Mouse (Mus musculus) hindbrain, embryonic 10.5 days (tissue): Measurements from ENCODE around the gene Scoc. TPM values are rescaled to one million over a fixed set of nuclear protein-coding genes. Genes with fewer than 3 reads are reported as not detected.

Source experiments
- DNase-seq: peaks from one replicate; pipeline ENCODE4 v3.0.0-alpha.2; 2017; ENCODE audit warnings: low spot score
- H3K27ac ChIP-seq: fragments of 300-500 bp; sonication (generic); 2 replicates; pipeline ENCODE4 v1.5.1; 2016; ENCODE audit warnings: mild to moderate bottlenecking, moderate library complexity
- H3K27me3 ChIP-seq: fragments of 300-500 bp; sonication (generic); 2 replicates; pipeline ENCODE4 v1.6.1; 2016; ENCODE audit warnings: mild to moderate bottlenecking; ENCODE audit not compliant: poor library complexity, insufficient read depth, severe bottlenecking
- H3K36me3 ChIP-seq: fragments of 300-500 bp; sonication (generic); 2 replicates; pipeline ENCODE4 v1.6.1; 2016; ENCODE audit warnings: mild to moderate bottlenecking, moderate library complexity
- H3K4me1 ChIP-seq: fragments of 300-500 bp; sonication (generic); replicated peaks from 2 replicates; pipeline ENCODE4 v1.6.1; 2016; ENCODE audit warnings: mild to moderate bottlenecking
- H3K4me3 ChIP-seq: fragments of 300-500 bp; sonication (generic); 2 replicates; pipeline ENCODE4 v1.5.1; 2016; ENCODE audit warnings: mild to moderate bottlenecking, moderate library complexity
- H3K9me3 ChIP-seq: fragments of 300-500 bp; sonication (generic); 2 replicates; pipeline ENCODE4 v1.6.1; 2016; ENCODE audit warnings: mild to moderate bottlenecking, moderate library complexity
- WGBS: fragments of 180-500 bp; shearing (Covaris S2); methylation state at CpG from one replicate; pipeline ENCODE4 v1.1.7; 2016; 5-methylcytosine and 5-hydroxymethylcytosine counted together
- polyA plus RNA-seq: library from polyadenylated mRNA; unstranded; fragments of >200 nt; fragmentation: Nextera tagmentation; extraction: Ambion mirVana; gene quantifications from 2 replicates; pipeline ENCODE4 v1.2.1, GENCODE M21; 2016

Scoc gene
- polyA plus RNA-seq, 1 experiment from 2014 or later: 112 TPM

GRCm38 (mm10) chr8:83426104-83426759 lies 32.0 kb downstream of the Scoc start:
- DNase-seq: no peak
- no peak overlapping the region for H3K4me3 ChIP-seq
- H3K36me3 ChIP-seq: no peaks in the 10 kb centered on the region
- H3K9me3 ChIP-seq: no peaks in the 10 kb centered on the region
- 82% methylated on average over 11 of the region's 11 CpGs for WGBS
- peaks cover 8% of the 10 kb centered on the region; the same call in 1 of the 2 replicates for H3K4me1 ChIP-seq
- H3K27ac ChIP-seq: no peak overlapping the region
- H3K27me3 ChIP-seq: no peaks in the 10 kb centered on the region

GRCm38 (mm10) chr8:83425202-83425601 lies 33.0 kb downstream of the Scoc start:
- H3K36me3 ChIP-seq: no peaks in the 10 kb centered on the region
- H3K27me3 ChIP-seq: no peaks in the 10 kb centered on the region
- H3K4me3 ChIP-seq: no peak overlapping the region
- H3K9me3 ChIP-seq: no peaks in the 10 kb centered on the region
- peaks cover 8% of the 10 kb centered on the region; the same call in 1 of the 2 replicates for H3K4me1 ChIP-seq
- H3K27ac ChIP-seq: no peak overlapping the region
- WGBS: 89% methylated on average over 6 of the region's 6 CpGs
- DNase-seq: no peak

GRCm38 (mm10) chr8:83423032-83423825 lies 35.0 kb downstream of the Scoc start:
- Histone ChIP-seq H3K4me3 (no peak overlapping the region), H3K4me1 (peaks cover 8% of the 10 kb centered on the region; the same call in 1 of the 2 replicates), H3K36me3 (no peaks in the 10 kb centered on the region), H3K27ac (no peak overlapping the region), H3K27me3 (no peaks in the 10 kb centered on the region), H3K9me3 (no peaks in the 10 kb centered on the region)
- no peak for DNase-seq
- 78% methylated on average over 13 of the region's 13 CpGs for WGBS

GRCm38 (mm10) chr8:83421354-83421753 lies 36.8 kb downstream of the Scoc start:
- H3K4me3 ChIP-seq: no peak overlapping the region
- no peaks in the 10 kb centered on the region for H3K27me3 ChIP-seq
- no peaks in the 10 kb centered on the region for H3K36me3 ChIP-seq
- no peak for DNase-seq
- H3K27ac ChIP-seq: no peak overlapping the region
- H3K4me1 ChIP-seq: peaks cover 8% of the 10 kb centered on the region; the same call in 1 of the 2 replicates
- no peaks in the 10 kb centered on the region for H3K9me3 ChIP-seq
- 97% methylated on average over 1 of the region's 1 CpGs for WGBS

GRCm38 (mm10) chr8:83418805-83419516 lies 39.2 kb downstream of the Scoc start:
- Histone ChIP-seq H3K27me3 (no peaks in the 10 kb centered on the region), H3K27ac (no peak overlapping the region), H3K4me1 (0 out of 2 replicates have a peak, but pooled peaks cover 3% of the 10 kb centered on the region), H3K9me3 (no peaks in the 10 kb centered on the region), H3K36me3 (no peaks in the 10 kb centered on the region), H3K4me3 (no peak overlapping the region)
- whole genome bisulfite sequencing: 91% methylated on average over 11 of the region's 11 CpGs
- DNase-seq: no peak

GRCm38 (mm10) chr8:83417970-83418369 lies 40.2 kb downstream of the Scoc start:
- H3K4me1 ChIP-seq: 0 out of 2 replicates have a peak, but pooled peaks cover 1% of the 10 kb centered on the region
- no peaks in the 10 kb centered on the region for H3K27me3 ChIP-seq
- no peaks in the 10 kb centered on the region for H3K9me3 ChIP-seq
- no peak overlapping the region for H3K27ac ChIP-seq
- no peaks in the 10 kb centered on the region for H3K36me3 ChIP-seq
- no peak overlapping the region for H3K4me3 ChIP-seq
- WGBS: 85% methylated on average over 6 of the region's 6 CpGs
- DNase-seq: no peak

- WGBS: 98% methylated on average over 15 of the region's 15 CpGs
- no peaks in the 10 kb centered on the region for H3K36me3 ChIP-seq
- no peaks in the 10 kb centered on the region for H3K9me3 ChIP-seq
- H3K4me1 ChIP-seq: no peaks in the 10 kb centered on the region
- H3K27me3 ChIP-seq: no peaks in the 10 kb centered on the region
- no peak overlapping the region for H3K4me3 ChIP-seq
- no peak overlapping the region for H3K27ac ChIP-seq
- DNase-seq: no peak
These were observed 41.3 kb downstream of the Scoc start for GRCm38 (mm10) chr8:83416878-83417277.

GRCm38 (mm10) chr8:83408496-83408895 lies 49.7 kb downstream of the Scoc start:
- WGBS: 84% methylated on average over 7 of the region's 7 CpGs
- Histone ChIP-seq H3K4me1 (no peaks in the 10 kb centered on the region), H3K36me3 (no peaks in the 10 kb centered on the region), H3K27ac (no peak overlapping the region), H3K9me3 (no peaks in the 10 kb centered on the region), H3K4me3 (no peak overlapping the region), H3K27me3 (no peaks in the 10 kb centered on the region)
- no peak for DNase-seq

GRCm38 (mm10) chr8:83406836-83407235 lies 51.4 kb downstream of the Scoc start:
- WGBS: 35% methylated on average over 6 of the region's 6 CpGs
- Histone ChIP-seq H3K4me1 (no peaks in the 10 kb centered on the region), H3K4me3 (no peak overlapping the region), H3K9me3 (no peaks in the 10 kb centered on the region), H3K36me3 (no peaks in the 10 kb centered on the region), H3K27me3 (no peaks in the 10 kb centered on the region), H3K27ac (no peak overlapping the region)
- peak; percentile 18 for DNase-seq

- no peak for DNase-seq
- Histone ChIP-seq H3K36me3 (no peaks in the 10 kb centered on the region), H3K4me3 (no peak overlapping the region), H3K4me1 (no peaks in the 10 kb centered on the region), H3K27ac (no peak overlapping the region), H3K9me3 (no peaks in the 10 kb centered on the region), H3K27me3 (no peaks in the 10 kb centered on the region)
- 85% methylated on average over 10 of the region's 10 CpGs for WGBS
These were observed 52.6 kb downstream of the Scoc start for GRCm38 (mm10) chr8:83405548-83405947.

- DNase-seq: no peak
- 74% methylated on average over 4 of the region's 4 CpGs for WGBS
- H3K4me1 ChIP-seq: no peaks in the 10 kb centered on the region
- no peaks in the 10 kb centered on the region for H3K27me3 ChIP-seq
- no peak overlapping the region for H3K4me3 ChIP-seq
- no peak overlapping the region for H3K27ac ChIP-seq
- no peaks in the 10 kb centered on the region for H3K36me3 ChIP-seq
- H3K9me3 ChIP-seq: no peaks in the 10 kb centered on the region
These were observed 60.5 kb downstream of the Scoc start for GRCm38 (mm10) chr8:83397726-83398125.

- H3K4me1 ChIP-seq: no peaks in the 10 kb centered on the region
- no peak overlapping the region for H3K4me3 ChIP-seq
- H3K9me3 ChIP-seq: no peaks in the 10 kb centered on the region
- no peaks in the 10 kb centered on the region for H3K36me3 ChIP-seq
- DNase-seq: no peak
- 91% methylated on average over 6 of the region's 6 CpGs for WGBS
- H3K27me3 ChIP-seq: 0 out of 2 replicates have a peak, but pooled peaks cover 3% of the 10 kb centered on the region
- no peak overlapping the region for H3K27ac ChIP-seq
These were observed 61.5 kb downstream of the Scoc start for GRCm38 (mm10) chr8:83396680-83397079.

GRCm38 (mm10) chr8:83394325-83394724 lies 63.9 kb downstream of the Scoc start:
- no peak for DNase-seq
- peaks cover 21% of the 10 kb centered on the region for H3K27me3 ChIP-seq
- no peak overlapping the region for H3K4me3 ChIP-seq
- peaks cover 11% of the 10 kb centered on the region for H3K4me1 ChIP-seq
- no peaks in the 10 kb centered on the region for H3K9me3 ChIP-seq
- no peaks in the 10 kb centered on the region for H3K36me3 ChIP-seq
- WGBS: 90% methylated on average over 5 of the region's 5 CpGs
- H3K27ac ChIP-seq: no peak overlapping the region
